Mouse (Mus musculus) CH12.LX (cell line): Measurements from ENCODE around the gene Papss2. TPM values are rescaled to one million over a fixed set of nuclear protein-coding genes. Genes with fewer than 3 reads are reported as not detected.
"Not testable (repeated sequence)": the region's sequence is repeated elsewhere in the genome, so short reads cannot be mapped to it uniquely, and the experiment has no call there.

ENCODE experiments used
- DNase-seq: peaks from one replicate; pipeline ENCODE4 v3.0.0-alpha.2; 2013; ENCODE audit errors: extremely low read depth
- H3K27ac ChIP-seq: 2 replicates; pipeline ENCODE4 v1.5.1; 2012; ENCODE audit warnings: low read depth, mild to moderate bottlenecking, control low read depth, moderate library complexity; ENCODE audit not compliant: insufficient read depth
- H3K27me3 ChIP-seq: replicated peaks from 2 replicates; pipeline ENCODE3; 2012; ENCODE audit warnings: inconsistent platforms
- H3K36me3 ChIP-seq, 2 experiments: replicated peaks in 1 of 2; 2 replicates each; pipeline versions ENCODE3 to v1.6.1; 2012; ENCODE audit warnings: inconsistent platforms in 1 of 2, low read length in 1 of 2, mild to moderate bottlenecking in 1 of 2, mixed read lengths in 1 of 2, moderate library complexity in 1 of 2; ENCODE audit not compliant: control insufficient read depth in 1 of 2, insufficient read depth in 1 of 2
- H3K4me1 ChIP-seq, 2 experiments: 2 replicates each; pipeline ENCODE4 v1.6.1; 2012; ENCODE audit warnings: inconsistent platforms in 1 of 2, moderate library complexity in 1 of 2; ENCODE audit not compliant: insufficient read depth in 2 of 2, control insufficient read depth in 1 of 2
- H3K4me2 ChIP-seq: 2 replicates; pipeline ENCODE4 v1.6.1; 2012; ENCODE audit warnings: low read depth, mild to moderate bottlenecking, control low read depth; ENCODE audit not compliant: poor library complexity, insufficient read depth, severe bottlenecking
- H3K4me3 ChIP-seq, 3 experiments: fragments of 150-350 bp in 1 of 3; sonication (generic) in 1 of 3; replicated peaks in 1 of 3; 2 replicates each; pipeline versions ENCODE3 to v1.5.1; 2011 to 2012; ENCODE audit warnings: low read depth in 2 of 3, low read length in 2 of 3, mild to moderate bottlenecking in 2 of 3, moderate library complexity in 2 of 3, control low read depth in 1 of 3, improper control_type of control experiment in 1 of 3, inconsistent platforms in 1 of 3, mixed read lengths in 1 of 3; ENCODE audit not compliant: poor library complexity in 1 of 3
- H3K79me2 ChIP-seq: replicated peaks from 2 replicates; pipeline ENCODE4 v1.6.1; 2012; ENCODE audit warnings: mild to moderate bottlenecking, moderate library complexity; ENCODE audit not compliant: control insufficient read depth, poor library complexity, insufficient read depth, severe bottlenecking; ENCODE audit errors: extremely low read depth
- H3K9ac ChIP-seq: 2 replicates; pipeline ENCODE4 v1.6.1; 2012; ENCODE audit warnings: low read depth, mild to moderate bottlenecking, control low read depth, moderate library complexity; ENCODE audit not compliant: insufficient read depth
- H3K9me3 ChIP-seq: replicated peaks from 2 replicates; pipeline ENCODE3; 2012; ENCODE audit warnings: low read length, inconsistent platforms, mixed read lengths
- CHD1 ChIP-seq: IDR thresholded peaks from 2 replicates; pipeline ENCODE4 v1.6.1; 2012; ENCODE audit warnings: low read depth, low read length, improper control_type of control experiment, inconsistent platforms
- EP300 ChIP-seq: IDR thresholded peaks from 2 replicates; pipeline ENCODE4 v1.6.1; 2011; ENCODE audit warnings: low read length, improper control_type of control experiment
- JUND ChIP-seq: conservative IDR thresholded peaks from 2 replicates; pipeline ENCODE4 v1.6.1; 2011; ENCODE audit warnings: low read depth, low read length, improper control_type of control experiment
- MAFK ChIP-seq: IDR thresholded peaks from 2 replicates; pipeline ENCODE4 v1.6.1; 2011; ENCODE audit warnings: low read length, improper control_type of control experiment; ENCODE audit not compliant: insufficient replicate concordance
- MAX ChIP-seq: IDR thresholded peaks from 2 replicates; pipeline ENCODE4 v1.6.1; 2011; ENCODE audit warnings: low read length, improper control_type of control experiment
- MAZ ChIP-seq: IDR thresholded peaks from 2 replicates; pipeline ENCODE4 v1.6.1; 2012; ENCODE audit warnings: low read depth, mild to moderate bottlenecking, inconsistent platforms, low read length, improper control_type of control experiment, moderate library complexity
- PAX5 ChIP-seq: IDR thresholded peaks from 2 replicates; pipeline ENCODE4 v1.6.1; 2012; ENCODE audit warnings: low read length, inconsistent platforms, mixed read lengths
- POLR2A ChIP-seq: IDR thresholded peaks from 2 replicates; pipeline ENCODE4 v1.6.1; 2011; ENCODE audit warnings: low read depth, mild to moderate bottlenecking, improper control_type of control experiment, low read length
- POLR2AphosphoS2 ChIP-seq: IDR thresholded peaks from 2 replicates; pipeline ENCODE4 v1.6.1; 2011; ENCODE audit warnings: low read depth, low read length, improper control_type of control experiment
- USF1 ChIP-seq: IDR thresholded peaks from 2 replicates; pipeline ENCODE4 v1.6.1; 2014; ENCODE audit warnings: low read depth, mild to moderate bottlenecking, inconsistent platforms, low read length, improper control_type of control experiment
- USF2 ChIP-seq: conservative IDR thresholded peaks from 2 replicates; pipeline ENCODE4 v1.6.1; 2011; ENCODE audit warnings: low read depth, low read length, improper control_type of control experiment
- ZC3H11A ChIP-seq: IDR thresholded peaks from 2 replicates; pipeline ENCODE4 v1.6.1; 2012; ENCODE audit warnings: low read depth, mild to moderate bottlenecking, inconsistent platforms, low read length, improper control_type of control experiment
- ZMIZ1 ChIP-seq: IDR thresholded peaks from 2 replicates; pipeline ENCODE4 v1.6.1; 2012; ENCODE audit warnings: low read depth, mild to moderate bottlenecking, inconsistent platforms, low read length, improper control_type of control experiment
- dilution Hi-C: fragments of 300-500 bp; cut with MboI; formaldehyde crosslinking; loops from 2 replicates; pipeline ENCODE4 v1.14.3; 2020; ENCODE audit warnings: low sequenced_read_pairs; ENCODE audit not compliant: extremely low pct_unique_long_range_greater_than_20kb, extremely low pct_ligation_motif_present
- in situ Hi-C: fragments of 300-500 bp; cut with MboI; formaldehyde crosslinking; loops from 3 replicates; pipeline ENCODE4 v1.14.3; 2019; ENCODE audit warnings: low sequenced_read_pairs, low pct_ligation_motif_present, low pct_unique_long_range_greater_than_20kb, mixed read lengths
- polyA plus RNA-seq: library from polyadenylated mRNA; unstranded; fragments of >175 nt; gene quantifications from 2 replicates; pipeline ENCODE4 v1.2.1, GENCODE M21; 2012; ENCODE audit warnings: low read depth; ENCODE audit not compliant: insufficient read length
- total RNA-seq, 2 experiments: library from RNA; depleted of rRNA; stranded (reverse); fragments of 300-350 nt in 1 of 2; fragments of >200 nt in 1 of 2; gene quantifications; 2 replicates each; pipeline ENCODE4 v1.2.3; 2012 to 2014

Gene Papss2
- total and polyA plus RNA-seq, 3 experiments, result 0.36 to 0.42 (median 0.39) TPM

DNA sequence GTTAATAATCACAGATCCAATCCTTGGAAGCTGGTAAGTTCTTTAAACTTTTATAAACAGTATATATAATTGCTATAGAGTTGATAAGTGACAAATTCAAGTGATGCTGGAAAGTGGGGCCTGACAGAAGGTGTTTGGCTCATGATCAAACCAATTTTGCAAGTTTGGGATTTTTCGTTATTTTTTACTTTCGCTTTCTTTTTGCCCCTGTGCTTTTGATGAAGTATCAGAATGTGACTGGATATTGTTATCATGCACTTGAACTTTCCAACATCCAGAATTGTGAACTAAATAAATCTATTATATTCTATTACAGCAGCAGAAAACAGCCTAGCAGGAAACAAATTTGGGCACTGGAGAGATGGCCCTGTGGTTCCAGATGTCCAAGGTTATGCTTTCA, 85.3 kb downstream of the Papss2 start:
- DNase-seq, result peak; percentile 19
- TF ChIP-seq EP300, result 0 out of 2 replicates have a peak, but pooled peaks have one; percentile 12
- TF ChIP-seq USF1, result no peak
- Histone ChIP-seq H3K4me3 (peak overlapping the region in 2 of 3 experiments; percentile 5 to 45), H3K27ac (no peak overlapping the region), H3K4me1 (peaks cover 0 to 10% of the 10 kb centered on the region in 2 experiments; a peak in 1 of 4 replicates), H3K36me3 (peaks cover 24 to 59% of the 10 kb centered on the region in 2 experiments), H3K9ac (peak overlapping the region; percentile 66), H3K79me2 (peaks cover 8% of the 10 kb centered on the region; the same call in 1 of the 2 replicates), H3K27me3 (no peaks in the 10 kb centered on the region), H3K4me2 (peak overlapping the region; percentile 98), H3K9me3 (no peaks in the 10 kb centered on the region)
- in situ Hi-C loops (loop anchor here (10.0 kb wide), 1 partner anchor 176 kb away; no protein-coding TSS in a partner anchor), dilution Hi-C loops (no loop called here)

DNA sequence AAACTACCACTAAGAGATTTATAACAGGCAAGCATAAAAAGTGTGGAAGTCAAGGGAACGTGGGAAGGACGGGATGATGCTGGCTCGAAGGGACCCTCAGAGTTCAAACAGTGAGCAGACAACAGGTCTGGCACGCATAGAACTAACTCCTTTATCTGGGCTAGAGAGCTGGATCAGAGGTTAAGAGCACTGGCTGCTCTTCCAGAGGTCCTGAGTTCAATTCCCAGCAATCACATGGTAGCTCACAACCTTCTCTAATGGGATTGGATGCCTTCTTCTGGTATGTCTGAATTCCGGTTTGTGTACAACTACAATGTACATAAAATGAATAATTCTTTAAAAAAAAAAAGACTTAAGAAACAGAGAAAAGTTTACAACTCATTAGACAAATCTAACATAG, 87.5 kb downstream of the Papss2 start:
- in situ Hi-C loops, result loop anchor here (10.0 kb wide), 1 partner anchor 178 kb away; no protein-coding TSS in a partner anchor
- dilution Hi-C loops, result no loop called here
- no peak overlapping the region for H3K4me2 ChIP-seq
- TF ChIP-seq POLR2AphosphoS2 (no peak), MAZ (no peak), USF2 (no peak), MAX (no peak)
- TF ChIP-seq, all 38 proteins: peak for 0
- Histone ChIP-seq H3K9ac (no peak overlapping the region), H3K79me2 (peaks cover 3% of the 10 kb centered on the region; the same call in 1 of the 2 replicates), H3K9me3 (no peaks in the 10 kb centered on the region), H3K4me1 (peaks cover 0 to 10% of the 10 kb centered on the region in 2 experiments; a peak in 1 of 4 replicates), H3K27me3 (no peaks in the 10 kb centered on the region), H3K4me3 (no peak overlapping the region), H3K36me3 (peaks cover 29 to 61% of the 10 kb centered on the region in 2 experiments), H3K27ac (no peak overlapping the region)
- DNase-seq, result no peak

DNA sequence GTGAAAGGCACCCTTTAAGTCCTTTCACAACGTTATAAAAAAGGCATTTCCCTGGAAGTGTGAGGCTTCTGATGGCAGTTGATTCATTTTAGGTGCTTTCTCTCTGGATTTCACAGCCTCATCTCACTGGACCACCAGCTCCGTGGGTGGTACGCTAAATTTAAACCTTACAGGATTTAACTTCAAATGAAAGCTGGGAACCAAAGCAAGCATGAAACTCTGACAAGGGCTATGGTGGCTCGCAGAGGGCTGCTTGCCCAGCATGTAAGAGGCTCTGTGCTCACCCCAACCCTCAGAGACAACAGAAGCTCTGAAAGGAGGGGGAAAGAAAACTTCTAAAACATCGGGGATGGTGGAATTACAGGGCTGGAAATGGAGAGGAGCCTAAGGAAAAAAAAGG, 92.1 kb downstream of the Papss2 start:
- TF ChIP-seq CHD1, result no peak
- TF ChIP-seq ZMIZ1, result no peak
- TF ChIP-seq EP300, result no peak
- no peak for TF ChIP-seq JUND
- TF ChIP-seq MAFK, result no peak
- TF ChIP-seq PAX5, result no peak
- no peak for TF ChIP-seq POLR2A
- no peak for TF ChIP-seq ZC3H11A
- TF ChIP-seq, all 38 proteins: peak for 0
- no peak overlapping the region for H3K27ac ChIP-seq
- no peak overlapping the region for H3K9ac ChIP-seq
- no peak overlapping the region for H3K4me2 ChIP-seq
- no peaks in the 10 kb centered on the region for H3K4me1 ChIP-seq
- no peaks in the 10 kb centered on the region for H3K27me3 ChIP-seq
- H3K79me2 ChIP-seq, result peaks cover 2% of the 10 kb centered on the region; the same call in 1 of the 2 replicates
- H3K4me3 ChIP-seq, result no peak overlapping the region
- no peaks in the 10 kb centered on the region for H3K9me3 ChIP-seq
- no peak for DNase-seq
- in situ Hi-C loops, result loop anchor here (10.0 kb wide), 1 partner anchor 183 kb away; no protein-coding TSS in a partner anchor
- dilution Hi-C loops, result no loop called here
- H3K36me3 ChIP-seq, result peaks cover 26 to 57% of the 10 kb centered on the region in 2 experiments

DNA sequence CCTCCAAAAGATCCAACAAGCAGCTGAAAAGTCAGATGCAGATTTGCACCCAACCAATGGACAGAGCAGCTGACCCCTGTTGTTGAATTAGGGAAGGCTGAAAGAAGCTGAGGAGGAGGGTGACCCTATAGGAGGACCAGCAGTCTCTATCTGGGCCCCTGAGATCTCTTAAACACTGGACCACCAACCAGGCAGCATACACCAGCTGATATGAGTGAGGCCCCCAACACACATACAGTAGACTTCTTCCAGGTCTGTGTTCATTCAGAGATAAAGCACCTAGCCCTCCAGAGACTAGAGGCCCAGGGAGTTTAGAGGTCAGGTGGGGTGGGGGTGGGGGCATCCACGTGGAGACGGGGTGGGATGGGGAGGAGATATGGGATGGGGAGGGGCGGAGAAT, 92.6 kb downstream of the Papss2 start:
- H3K9me3 ChIP-seq, DNase-seq, H3K27me3 ChIP-seq, H3K4me2 ChIP-seq, H3K4me3 ChIP-seq, H3K79me2 ChIP-seq, dilution Hi-C loops, H3K4me1 ChIP-seq, H3K27ac ChIP-seq, H3K9ac ChIP-seq: not testable (repeated sequence)
- in situ Hi-C loops, result loop anchor here (10.0 kb wide), 1 partner anchor 183 kb away; no protein-coding TSS in a partner anchor
- peaks cover 24 to 58% of the 10 kb centered on the region in 2 experiments for H3K36me3 ChIP-seq
